Mouse (Mus musculus) forebrain, embryonic 10.5 days (tissue): ENCODE data around the gene Aunip. TPM values are rescaled to one million over a fixed set of nuclear protein-coding genes. Genes with fewer than 3 reads are reported as not detected.

Experiments
- DNase-seq: peaks from one replicate; pipeline ENCODE4 v3.0.0-alpha.2; 2017; ENCODE audit warnings: low spot score; ENCODE audit errors: extremely low spot score
- H3K27ac ChIP-seq: fragments of 300-500 bp; sonication (generic); 2 replicates; pipeline ENCODE4 v1.5.1; 2016; ENCODE audit warnings: mild to moderate bottlenecking
- H3K27me3 ChIP-seq: fragments of 300-500 bp; sonication (generic); 2 replicates; pipeline ENCODE4 v1.6.1; 2016; ENCODE audit warnings: mild to moderate bottlenecking; ENCODE audit not compliant: poor library complexity, severe bottlenecking
- H3K36me3 ChIP-seq: fragments of 300-500 bp; sonication (generic); replicated peaks from 2 replicates; pipeline ENCODE4 v1.6.1; 2016; ENCODE audit warnings: mild to moderate bottlenecking, moderate library complexity
- H3K4me1 ChIP-seq: fragments of 300-500 bp; sonication (generic); 2 replicates; pipeline ENCODE4 v1.6.1; 2016
- H3K4me3 ChIP-seq: fragments of 300-500 bp; sonication (generic); 2 replicates; pipeline ENCODE4 v1.5.1; 2016; ENCODE audit warnings: mild to moderate bottlenecking, moderate library complexity
- H3K9me3 ChIP-seq: fragments of 300-500 bp; sonication (generic); 2 replicates; pipeline ENCODE4 v1.6.1; 2016; ENCODE audit warnings: mild to moderate bottlenecking, moderate library complexity
- WGBS: fragments of 180-500 bp; shearing (Covaris S2); methylation state at CpG from one replicate; pipeline ENCODE4 v1.1.7; 2016; 5-methylcytosine and 5-hydroxymethylcytosine counted together
- polyA plus RNA-seq: library from polyadenylated mRNA; unstranded; fragments of >200 nt; fragmentation: Nextera tagmentation; extraction: Ambion mirVana; gene quantifications from 2 replicates; pipeline ENCODE4 v1.2.1, GENCODE M21; 2016

Gene Aunip
- polyA plus RNA-seq, 1 experiment from 2014 or later = 30.3 TPM

DNA sequence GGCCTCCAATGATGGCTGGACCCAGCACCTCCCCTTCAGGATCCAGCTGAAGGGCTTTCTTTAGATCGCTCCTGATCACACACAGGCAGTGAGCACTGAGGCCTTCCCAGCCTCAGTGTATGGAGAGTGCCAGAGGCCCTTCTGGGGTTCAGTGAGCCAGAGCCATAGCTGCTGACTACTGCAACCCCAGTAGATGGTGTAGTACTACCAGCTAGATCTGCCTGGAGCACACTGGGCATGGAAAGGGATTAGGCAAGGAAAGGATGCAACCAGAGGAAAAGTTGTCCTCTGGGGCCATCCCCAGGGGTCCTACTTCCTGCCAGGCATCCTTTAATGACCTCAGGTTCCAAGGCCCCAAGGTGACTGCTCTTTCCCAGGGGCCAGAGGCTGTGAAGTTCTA, 42.8 kb downstream of the Aunip start:
- no peak for DNase-seq
- Histone ChIP-seq H3K36me3 (peaks cover 25% of the 10 kb centered on the region), H3K4me1 (peaks cover 32% of the 10 kb centered on the region), H3K27ac (no peak overlapping the region), H3K4me3 (no peak overlapping the region), H3K9me3 (peaks cover 12% of the 10 kb centered on the region), H3K27me3 (no peaks in the 10 kb centered on the region)
- 77% methylated on average over 1 of the region's 1 CpGs for WGBS

DNA sequence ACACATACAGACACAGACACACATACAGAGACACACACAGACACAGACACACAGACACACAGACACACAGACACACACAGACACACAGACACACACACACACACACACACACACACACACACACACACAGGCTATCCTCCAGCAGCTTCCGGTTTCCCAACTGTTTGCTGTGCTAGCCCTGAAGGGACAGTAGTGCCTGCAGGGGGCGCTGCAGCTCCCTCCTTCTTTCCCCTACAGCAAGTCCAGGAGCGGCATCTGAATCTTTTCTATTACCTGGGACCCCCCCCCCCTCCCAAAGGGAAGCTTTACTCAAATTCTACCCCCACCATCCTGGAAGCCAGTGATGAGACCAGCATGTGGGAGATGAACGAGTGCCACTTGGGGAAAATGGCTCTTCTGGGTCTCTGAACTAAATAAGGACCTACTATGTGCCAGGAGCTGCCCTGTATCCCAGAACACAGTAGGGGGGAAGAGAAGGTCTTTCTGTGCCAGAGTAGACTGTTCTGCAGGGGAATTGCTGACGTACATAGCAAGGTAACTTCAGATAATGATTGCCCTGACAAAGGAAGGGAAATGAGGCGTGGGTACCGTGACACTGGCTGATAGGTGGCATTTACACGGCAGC, 45.3 kb downstream of the Aunip start:
- no peak for DNase-seq

GRCm38 (mm10) chr4:134557626-134558249, 46.9 kb downstream of the Aunip start:
- WGBS = 14% methylated on average over 16 of the region's 16 CpGs
- Histone ChIP-seq H3K27ac (peak overlapping the region; percentile 60; the same call in 1 of the 2 replicates), H3K36me3 (0 out of 2 replicates have a peak, but pooled peaks cover 2% of the 10 kb centered on the region), H3K9me3 (no peaks in the 10 kb centered on the region), H3K4me1 (peaks cover 17% of the 10 kb centered on the region), H3K27me3 (no peaks in the 10 kb centered on the region), H3K4me3 (no peak overlapping the region)
- DNase-seq = no peak

More for the DNA sequence above, 45.3 kb downstream of the Aunip start:
- H3K27me3 ChIP-seq = no peaks in the 10 kb centered on the region
- no peak overlapping the region for H3K4me3 ChIP-seq
- no peak overlapping the region for H3K27ac ChIP-seq
- no peaks in the 10 kb centered on the region for H3K9me3 ChIP-seq
- peaks cover 29% of the 10 kb centered on the region for H3K4me1 ChIP-seq
- H3K36me3 ChIP-seq = 0 out of 2 replicates have a peak, but pooled peaks cover under 1% of the 10 kb centered on the region
- 66% methylated on average over 8 of the region's 8 CpGs for WGBS

DNA sequence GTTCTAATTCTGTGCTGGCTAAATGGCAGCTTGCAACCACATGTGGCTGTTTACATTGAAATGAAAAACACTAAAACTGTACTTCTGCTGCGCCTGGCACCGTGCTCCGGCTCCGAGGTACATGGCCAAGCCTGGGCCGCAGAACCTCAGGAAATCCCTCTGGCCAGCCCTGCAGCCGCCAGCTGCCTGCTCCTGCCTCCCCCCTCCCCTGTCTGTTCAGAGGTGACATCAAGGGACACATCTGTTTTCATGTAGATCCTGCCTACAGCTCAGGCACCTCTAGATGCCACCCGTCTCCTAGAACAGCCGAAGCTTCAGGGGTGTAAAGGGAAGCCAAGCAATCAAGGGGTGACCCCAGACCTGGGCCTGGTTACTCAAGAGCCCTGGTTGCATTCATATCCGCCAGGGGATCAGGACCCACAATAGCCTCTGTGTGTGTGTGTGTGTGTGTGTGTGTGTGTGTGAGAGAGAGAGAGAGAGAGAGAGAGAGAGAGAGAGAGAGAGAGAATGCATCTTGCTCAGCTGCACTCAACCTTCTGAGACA, 47.8 kb downstream of the Aunip start:
- Histone ChIP-seq H3K4me3 (no peak overlapping the region), H3K9me3 (no peaks in the 10 kb centered on the region), H3K4me1 (peaks cover 17% of the 10 kb centered on the region), H3K27ac (peak overlapping the region; percentile 58; the same call in 1 of the 2 replicates), H3K27me3 (no peaks in the 10 kb centered on the region), H3K36me3 (0 out of 2 replicates have a peak, but pooled peaks cover 5% of the 10 kb centered on the region)
- WGBS = 60% methylated on average over 9 of the region's 9 CpGs
- DNase-seq = no peak

DNA sequence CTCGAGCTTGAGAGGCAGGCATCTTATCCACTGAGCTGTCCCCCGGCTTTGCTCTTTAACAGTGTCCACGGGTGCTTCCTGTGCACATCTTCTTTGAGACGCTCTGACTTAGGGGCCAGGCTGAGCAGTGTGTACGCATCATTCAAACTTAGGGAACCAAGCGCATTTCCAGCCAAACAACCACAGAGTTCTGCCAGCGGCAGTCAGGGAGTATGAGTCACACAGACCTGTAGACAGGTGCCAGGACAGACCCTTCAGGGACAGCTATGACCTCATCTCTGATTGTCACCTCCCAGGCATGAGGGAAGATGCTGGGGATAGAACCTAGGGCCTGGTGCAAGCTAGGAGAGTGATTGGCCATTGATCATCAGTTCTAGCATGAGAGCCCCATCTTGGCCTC, 48.4 kb downstream of the Aunip start:
- WGBS = 87% methylated on average over 7 of the region's 7 CpGs
- no peak for DNase-seq
- Histone ChIP-seq H3K27ac (no peak overlapping the region; the same call in 1 of the 2 replicates), H3K9me3 (no peaks in the 10 kb centered on the region), H3K4me1 (peaks cover 17% of the 10 kb centered on the region), H3K4me3 (no peak overlapping the region), H3K27me3 (no peaks in the 10 kb centered on the region), H3K36me3 (0 out of 2 replicates have a peak, but pooled peaks cover 7% of the 10 kb centered on the region)

DNA sequence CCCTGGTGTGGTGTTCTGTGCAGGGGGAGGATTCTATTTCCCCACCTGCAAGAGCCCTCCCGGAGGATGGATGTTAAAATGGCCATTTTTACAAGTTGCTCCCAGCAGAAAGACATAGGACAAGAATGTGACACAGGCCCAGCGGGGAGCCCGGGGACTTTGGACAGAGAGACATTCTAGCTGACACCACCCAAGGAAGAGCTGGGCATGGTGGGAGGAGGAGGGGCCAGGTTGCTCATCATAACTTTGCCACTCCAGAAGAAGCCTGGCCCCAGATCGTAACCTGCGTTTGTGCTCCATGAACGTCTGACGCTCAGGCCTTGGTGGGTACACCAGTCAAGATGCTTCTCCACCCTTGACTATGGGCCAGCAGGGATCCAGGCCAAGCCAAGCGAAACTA, 49.9 kb downstream of the Aunip start:
- H3K9me3 ChIP-seq = peaks cover 4% of the 10 kb centered on the region; the same call in 1 of the 2 replicates
- peaks cover 22% of the 10 kb centered on the region for H3K36me3 ChIP-seq
- H3K27me3 ChIP-seq = no peaks in the 10 kb centered on the region
- DNase-seq = no peak
- 94% methylated on average over 8 of the region's 8 CpGs for WGBS
- no peak overlapping the region for H3K27ac ChIP-seq
- H3K4me1 ChIP-seq = peaks cover 17% of the 10 kb centered on the region
- H3K4me3 ChIP-seq = no peak overlapping the region

- 91% methylated on average over 2 of the region's 2 CpGs for WGBS
- Histone ChIP-seq H3K36me3 (peaks cover 31% of the 10 kb centered on the region), H3K9me3 (peaks cover 6% of the 10 kb centered on the region; the same call in 1 of the 2 replicates), H3K4me1 (peaks cover 17% of the 10 kb centered on the region), H3K27ac (no peak overlapping the region), H3K4me3 (no peak overlapping the region), H3K27me3 (no peaks in the 10 kb centered on the region)
- DNase-seq = no peak
Observed at GRCm38 (mm10) chr4:134562014-134562413, 51.2 kb downstream of the Aunip start.

- peaks cover 13% of the 10 kb centered on the region; the same call in 1 of the 2 replicates for H3K27me3 ChIP-seq
- H3K36me3 ChIP-seq = peaks cover 31% of the 10 kb centered on the region
- no peak overlapping the region for H3K27ac ChIP-seq
- 92% methylated on average over 16 of the region's 16 CpGs for WGBS
- H3K9me3 ChIP-seq = peaks cover 6% of the 10 kb centered on the region; the same call in 1 of the 2 replicates
- H3K4me3 ChIP-seq = no peak overlapping the region
- H3K4me1 ChIP-seq = peaks cover 16% of the 10 kb centered on the region
- DNase-seq = no peak
Observed at GRCm38 (mm10) chr4:134563624-134564023, 52.8 kb downstream of the Aunip start.

DNA sequence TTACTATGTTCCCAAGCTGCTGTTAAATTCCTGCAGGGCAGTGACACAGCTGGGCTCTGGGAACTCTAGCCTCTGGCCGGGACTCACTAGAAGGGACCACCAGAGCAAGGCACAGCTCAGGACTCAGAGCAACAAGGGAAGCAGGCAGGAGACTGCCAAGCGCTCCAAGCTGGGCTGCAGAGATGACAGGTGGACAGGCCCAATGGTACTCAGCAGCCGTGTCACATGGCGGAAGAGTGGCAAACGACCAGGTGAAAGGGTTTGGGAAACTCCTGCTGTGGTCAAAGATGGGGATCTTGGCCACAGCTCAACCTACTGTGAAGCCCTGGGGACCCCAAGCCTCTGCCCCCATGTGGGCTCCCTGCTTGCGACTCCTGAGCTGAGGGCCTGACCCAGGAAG, 53.3 kb downstream of the Aunip start:
- Histone ChIP-seq H3K27me3 (peaks cover 18% of the 10 kb centered on the region; the same call in 1 of the 2 replicates), H3K9me3 (peaks cover 6% of the 10 kb centered on the region; the same call in 1 of the 2 replicates), H3K27ac (no peak overlapping the region), H3K4me1 (peaks cover 11% of the 10 kb centered on the region), H3K36me3 (peaks cover 33% of the 10 kb centered on the region), H3K4me3 (no peak overlapping the region)
- DNase-seq = no peak
- 90% methylated on average over 6 of the region's 6 CpGs for WGBS

DNA sequence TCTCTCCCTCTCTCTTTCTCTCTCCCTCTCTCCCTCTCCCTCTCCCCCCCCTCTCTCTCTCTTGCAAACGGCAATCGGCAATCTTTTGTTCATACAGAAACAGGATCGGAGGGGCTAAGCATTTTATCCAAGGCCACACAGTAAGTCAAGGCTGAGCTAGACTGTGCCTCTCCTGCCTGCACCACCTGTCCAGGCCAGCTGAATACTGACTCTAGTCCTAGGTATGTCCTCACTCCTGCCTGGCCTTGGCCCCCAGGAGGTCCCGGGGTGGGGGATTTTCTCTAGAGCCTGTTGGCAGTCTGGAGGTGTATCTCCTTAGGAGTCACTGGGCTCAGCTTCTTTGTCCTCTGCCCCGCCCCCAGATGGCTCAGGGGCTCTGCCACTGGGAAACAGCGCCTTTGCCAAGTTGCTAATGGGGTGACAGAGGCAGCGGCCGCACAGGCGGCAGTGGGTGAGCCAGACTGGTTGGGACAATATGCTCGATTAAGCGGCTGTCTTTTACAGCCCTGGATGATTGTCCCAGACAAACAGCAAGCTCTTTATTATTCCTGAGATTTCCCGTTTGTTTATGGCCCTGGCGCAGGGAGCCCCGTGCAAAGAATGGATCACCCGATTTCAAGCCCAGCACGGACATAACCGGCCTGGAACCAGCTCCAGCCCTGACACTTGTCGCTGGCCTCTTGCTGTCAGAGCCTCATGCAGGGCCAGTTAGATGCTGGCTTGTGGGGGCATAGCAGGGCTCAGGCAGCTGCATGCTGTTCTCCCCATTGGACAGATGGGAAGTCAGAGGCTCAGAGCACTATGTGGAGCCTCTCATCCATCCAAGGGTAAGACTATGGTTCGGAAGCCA, 56.8 kb downstream of the Aunip start:
- Histone ChIP-seq H3K27me3 (peaks cover 19% of the 10 kb centered on the region; the same call in 1 of the 2 replicates), H3K27ac (no peak overlapping the region), H3K36me3 (peaks cover 34% of the 10 kb centered on the region), H3K4me3 (no peak overlapping the region), H3K9me3 (peaks cover 6% of the 10 kb centered on the region; the same call in 1 of the 2 replicates), H3K4me1 (peaks cover 11% of the 10 kb centered on the region)
- 32% methylated on average over 19 of the region's 19 CpGs for WGBS
- DNase-seq = no peak

DNA sequence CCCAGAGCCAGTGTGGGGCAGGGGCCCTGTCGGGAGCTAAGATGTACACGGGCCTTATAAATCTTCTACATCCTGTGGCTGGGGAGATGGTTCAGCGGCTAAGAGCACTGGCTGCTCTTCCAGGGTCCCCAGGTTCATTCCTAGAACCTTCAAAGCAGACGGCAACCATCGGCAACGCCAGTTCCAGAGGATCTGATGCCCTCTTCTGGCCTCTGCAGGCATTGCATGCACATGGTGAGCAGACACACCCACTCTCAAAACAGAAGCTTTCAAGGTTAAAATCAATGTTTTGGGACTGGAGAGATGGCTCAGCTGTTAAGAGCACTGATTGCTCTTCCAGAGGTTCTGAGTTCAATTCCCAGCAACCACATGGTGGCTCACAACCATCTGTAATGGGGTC, 58.4 kb downstream of the Aunip start:
- no peak overlapping the region for H3K27ac ChIP-seq
- peaks cover 11% of the 10 kb centered on the region for H3K4me1 ChIP-seq
- peaks cover 19% of the 10 kb centered on the region; the same call in 1 of the 2 replicates for H3K27me3 ChIP-seq
- 73% methylated on average over 6 of the region's 6 CpGs for WGBS
- no peak for DNase-seq
- H3K9me3 ChIP-seq = peaks cover 11% of the 10 kb centered on the region; the same call in 1 of the 2 replicates
- H3K36me3 ChIP-seq = peaks cover 28% of the 10 kb centered on the region
- H3K4me3 ChIP-seq = no peak overlapping the region

DNA sequence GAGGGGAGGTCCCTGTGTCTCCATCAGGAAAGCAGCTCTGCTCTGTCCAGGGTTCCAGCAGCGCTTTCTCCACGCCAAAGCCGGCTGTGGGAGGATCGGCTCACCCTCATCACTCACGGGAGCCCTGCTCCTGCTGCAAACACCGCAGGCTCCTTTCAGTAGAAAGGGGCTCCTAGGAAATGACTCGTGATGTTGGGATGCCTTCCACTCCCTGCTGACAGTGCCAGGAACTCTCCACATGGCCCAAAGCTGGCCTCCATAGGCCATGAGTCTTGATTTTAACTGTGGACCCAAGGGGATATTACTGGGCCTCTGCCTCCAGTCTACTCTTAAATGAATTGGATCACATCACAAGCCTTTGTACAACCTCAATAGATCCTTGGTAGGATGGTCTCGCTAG, 59.0 kb downstream of the Aunip start:
- Histone ChIP-seq H3K36me3 (peaks cover 27% of the 10 kb centered on the region), H3K27ac (no peak overlapping the region), H3K4me1 (peaks cover 11% of the 10 kb centered on the region), H3K9me3 (peaks cover 11% of the 10 kb centered on the region; the same call in 1 of the 2 replicates), H3K27me3 (peaks cover 19% of the 10 kb centered on the region; the same call in 1 of the 2 replicates), H3K4me3 (no peak overlapping the region)
- DNase-seq = no peak
- WGBS = 82% methylated on average over 8 of the region's 8 CpGs
